Mouse (Mus musculus): ENCODE data around the gene AU022252. TPM values are rescaled to one million over a fixed set of nuclear protein-coding genes. Genes with fewer than 3 reads are reported as not detected.
A peak's percentile ranks its signal among the peaks of the same experiment; 100 is the strongest.

AU022252 gene
- polyA plus RNA-seq, 1 experiment from 2014 or later = 28.8 TPM

DNA sequence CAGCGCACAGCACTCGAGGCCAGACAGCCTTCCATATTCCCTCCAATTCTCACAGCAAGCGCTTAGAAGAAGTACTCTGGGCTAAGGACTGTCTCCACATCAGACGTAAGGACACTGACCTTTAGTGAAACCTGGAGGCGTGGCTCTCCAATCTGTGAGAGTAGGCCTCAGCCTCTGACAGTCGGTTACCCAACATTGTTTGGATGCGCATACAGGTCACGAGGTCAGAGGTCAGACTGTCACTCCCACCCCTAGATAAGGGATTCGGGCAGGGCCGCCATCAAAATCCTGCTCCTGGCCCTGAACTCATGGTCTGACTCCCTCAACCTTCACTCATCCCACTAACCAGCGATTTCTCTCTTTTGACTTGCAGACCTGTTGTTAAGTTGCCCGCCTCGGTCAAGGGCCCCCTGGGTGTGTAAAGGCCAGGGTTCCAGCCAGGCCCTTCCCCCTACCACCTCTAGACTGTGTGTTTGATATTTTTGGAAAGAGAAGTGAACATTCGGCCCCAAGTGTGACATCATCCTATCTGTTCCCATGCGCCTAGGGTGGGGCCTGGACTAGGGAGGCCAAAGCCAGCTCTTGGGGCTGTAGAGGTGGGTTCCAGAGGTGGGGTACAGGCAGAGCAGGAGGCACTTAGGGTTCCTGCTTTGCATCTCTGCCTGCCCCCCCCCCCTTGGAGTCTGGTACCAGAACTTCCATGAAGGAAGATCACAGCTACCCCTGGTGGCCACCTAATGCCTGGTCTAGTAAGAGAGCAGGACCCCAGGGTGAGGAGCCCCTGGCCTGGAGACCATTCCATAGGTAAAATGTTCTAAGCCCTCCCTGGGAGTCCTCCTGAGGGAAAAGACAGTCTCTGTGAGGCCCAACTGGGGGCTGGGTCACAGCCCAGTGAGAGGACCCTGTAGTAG, 27.1 kb upstream of the AU022252 start:
- WGBS = 86% methylated on average over 15 of the region's 15 CpGs

DNA sequence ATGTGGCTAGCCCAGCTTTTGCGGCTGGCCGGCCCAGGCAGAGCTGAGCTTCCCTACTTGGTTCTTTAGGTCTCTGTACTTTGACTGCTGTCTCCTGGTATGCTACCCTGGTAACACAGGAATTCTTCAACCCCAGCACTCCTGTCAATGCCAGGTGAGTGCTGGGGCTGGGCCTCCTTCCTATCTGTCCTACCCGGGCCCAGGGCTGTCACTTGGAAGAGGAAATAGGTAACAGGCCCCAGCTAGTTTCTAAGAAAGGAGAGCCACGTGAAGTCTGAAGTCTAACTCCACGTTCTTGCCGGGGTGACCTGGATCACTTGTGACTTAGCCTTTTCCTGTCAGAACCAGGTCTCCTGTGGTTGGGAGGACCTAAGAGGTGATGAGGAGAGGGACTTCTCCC, 24.6 kb upstream of the AU022252 start:
- 78% methylated on average over 6 of the region's 6 CpGs for WGBS
- H3K27me3 ChIP-seq (replicated peaks; ENCODE audit: control insufficient read depth, insufficient read depth, low read length) = no peaks in the 10 kb centered on the region
- ATAC-seq (no peak), DNase-seq (ENCODE audit: low spot score) (no peak)
- no peak overlapping the region for H3K4me2 ChIP-seq (ENCODE audit: low read length)
- no peak overlapping the region for H3K4me3 ChIP-seq (ENCODE audit: low read depth, low read length)
- H3K27ac ChIP-seq (ENCODE audit: low read depth, low read length) = no peak overlapping the region
- H3K9me3 ChIP-seq (replicated peaks; ENCODE audit: control insufficient read depth, low read length) = no peaks in the 10 kb centered on the region
- no peak overlapping the region for H3K9ac ChIP-seq (ENCODE audit: low read length)
- no peaks in the 10 kb centered on the region for H3K36me3 ChIP-seq (ENCODE audit: control insufficient read depth, insufficient read depth, low read length)
- peaks cover 8% of the 10 kb centered on the region for H3K4me1 ChIP-seq (ENCODE audit: control insufficient read depth, insufficient read depth, low read length)

More for the DNA sequence above, 27.1 kb upstream of the AU022252 start:
- Histone ChIP-seq H3K27ac (ENCODE audit: low read depth, low read length) (no peak overlapping the region), H3K4me2 (ENCODE audit: low read length) (no peak overlapping the region), H3K4me3 (ENCODE audit: low read depth, low read length) (no peak overlapping the region), H3K9me3 (replicated peaks; ENCODE audit: control insufficient read depth, low read length) (no peaks in the 10 kb centered on the region), H3K36me3 (ENCODE audit: control insufficient read depth, insufficient read depth, low read length) (no peaks in the 10 kb centered on the region), H3K9ac (ENCODE audit: low read length) (no peak overlapping the region), H3K4me1 (ENCODE audit: control insufficient read depth, insufficient read depth, low read length) (peaks cover under 1% of the 10 kb centered on the region; the same call in 1 of the 2 replicates), H3K27me3 (replicated peaks; ENCODE audit: control insufficient read depth, insufficient read depth, low read length) (no peaks in the 10 kb centered on the region)
- DNase-seq (ENCODE audit: low spot score) (no peak), ATAC-seq (no peak)

DNA sequence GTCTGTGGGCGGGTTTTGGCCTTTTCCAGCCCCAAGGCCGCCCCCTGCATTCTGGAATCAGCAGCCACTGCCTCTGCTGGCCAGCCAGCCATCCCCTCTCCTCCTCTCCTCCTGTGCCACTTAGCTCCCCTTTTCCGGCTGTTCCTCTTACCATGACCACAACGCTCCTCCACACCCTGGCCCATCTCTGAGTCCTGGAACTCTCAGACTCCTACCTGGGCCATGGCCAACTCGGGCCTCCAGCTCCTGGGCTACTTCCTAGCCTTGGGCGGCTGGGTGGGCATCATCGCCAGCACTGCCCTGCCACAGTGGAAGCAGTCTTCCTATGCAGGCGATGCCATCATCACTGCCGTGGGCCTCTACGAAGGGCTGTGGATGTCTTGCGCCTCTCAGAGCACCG, 22.8 kb upstream of the AU022252 start, which contains the start of gene Cldn19:
Cldn19 (plus strand) TSS at position 64 of the 400 bp plus-strand sequence.
- no peaks in the 10 kb centered on the region for H3K9me3 ChIP-seq (replicated peaks; ENCODE audit: control insufficient read depth, low read length)
- no peak within 1 kb of the TSS for H3K4me2 ChIP-seq (ENCODE audit: low read length)
- peak within 1 kb of the TSS; percentile 27 for H3K27ac ChIP-seq (ENCODE audit: low read depth, low read length)
- DNase-seq (ENCODE audit: low spot score) (no peak), ATAC-seq (no peak)
- no peak within 1 kb of the TSS; the same call in 1 of the 2 replicates for H3K9ac ChIP-seq (ENCODE audit: low read length)
- no peaks in the 10 kb centered on the region for H3K36me3 ChIP-seq (ENCODE audit: control insufficient read depth, insufficient read depth, low read length)
- H3K4me1 ChIP-seq (ENCODE audit: control insufficient read depth, insufficient read depth, low read length) = peaks cover 8% of the 10 kb centered on the region
- no peak within 1 kb of the TSS for H3K4me3 ChIP-seq (ENCODE audit: low read depth, low read length)
- WGBS = 75% methylated on average over 12 of the region's 12 CpGs
- no peaks in the 10 kb centered on the region for H3K27me3 ChIP-seq (replicated peaks; ENCODE audit: control insufficient read depth, insufficient read depth, low read length)

DNA sequence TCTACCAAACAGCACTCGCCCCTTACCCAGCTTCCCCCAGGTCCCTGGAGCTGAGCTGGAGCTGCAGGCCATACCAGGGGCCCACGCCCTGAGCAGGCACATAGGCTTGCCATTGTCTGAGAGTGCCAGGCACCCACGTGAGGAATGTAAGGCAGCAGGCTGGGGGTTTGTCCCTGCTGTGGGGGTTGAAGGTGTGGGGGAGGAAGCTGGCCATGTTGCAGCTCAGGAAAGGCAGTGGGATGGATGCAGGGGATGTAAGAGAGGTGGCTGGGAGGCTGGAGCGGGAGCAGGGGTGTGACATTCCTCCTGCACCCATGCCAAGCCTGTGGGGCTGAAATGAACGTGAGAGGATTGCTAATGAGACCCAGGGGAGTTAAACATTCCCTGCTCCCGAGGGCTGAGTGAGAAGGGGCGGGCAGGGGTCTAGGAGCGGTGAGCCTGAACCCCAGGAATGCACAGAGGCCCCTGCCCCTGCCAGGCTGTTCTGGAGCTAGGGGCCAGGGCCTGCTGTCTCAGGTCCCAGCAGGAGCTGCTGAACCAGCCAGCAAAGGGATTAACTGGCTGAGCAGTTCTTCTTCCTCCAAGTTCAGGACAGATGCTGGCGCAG, 21.6 kb upstream of the AU022252 start:
- peak; percentile 85 for DNase-seq (ENCODE audit: low spot score)
- Histone ChIP-seq H3K4me1 (ENCODE audit: control insufficient read depth, insufficient read depth, low read length) (peaks cover 8% of the 10 kb centered on the region), H3K9me3 (replicated peaks; ENCODE audit: control insufficient read depth, low read length) (no peaks in the 10 kb centered on the region), H3K27ac (ENCODE audit: low read depth, low read length) (peak overlapping the region; percentile 27), H3K4me3 (ENCODE audit: low read depth, low read length) (no peak overlapping the region), H3K4me2 (ENCODE audit: low read length) (no peak overlapping the region), H3K27me3 (replicated peaks; ENCODE audit: control insufficient read depth, insufficient read depth, low read length) (no peaks in the 10 kb centered on the region), H3K9ac (ENCODE audit: low read length) (no peak overlapping the region), H3K36me3 (ENCODE audit: control insufficient read depth, insufficient read depth, low read length) (no peaks in the 10 kb centered on the region)
- peak; percentile 82 for ATAC-seq
- 5% methylated on average over 9 of the region's 9 CpGs for WGBS

DNA sequence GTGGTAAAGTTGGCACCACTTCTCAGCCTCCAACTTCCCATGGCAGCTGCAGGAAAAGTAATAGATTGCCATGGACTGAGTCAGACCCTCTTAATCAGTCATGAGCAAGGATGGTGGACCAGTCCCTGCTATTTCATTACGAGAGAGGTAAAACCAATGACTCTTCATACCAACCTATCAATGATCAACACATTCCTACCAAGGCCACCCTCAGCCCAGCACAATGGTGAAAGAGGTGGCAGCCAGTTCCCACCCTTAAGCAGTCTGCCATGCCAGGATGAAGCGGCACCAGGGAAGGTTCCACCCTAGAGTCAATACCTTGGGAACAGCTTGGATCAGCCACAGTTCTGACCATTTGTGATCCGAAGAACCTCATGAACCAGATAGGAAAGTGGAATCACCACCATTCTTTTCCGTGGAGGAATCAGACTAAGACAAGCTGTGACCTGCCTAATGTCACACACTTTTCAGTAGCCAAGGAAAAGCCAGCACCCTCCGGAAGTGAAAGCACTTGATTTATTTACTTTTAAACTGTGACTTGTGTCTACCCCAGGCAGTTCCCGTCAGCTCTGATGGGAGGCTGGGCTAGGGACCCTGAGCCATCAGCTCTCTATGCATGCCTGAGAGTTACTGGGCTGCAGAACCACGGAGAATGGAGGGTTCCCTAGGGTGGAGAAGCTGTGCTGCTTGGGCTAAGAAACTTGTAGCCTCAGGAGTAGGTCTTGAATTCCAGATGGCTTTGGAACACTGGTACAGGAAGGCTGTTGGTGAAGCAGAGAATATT, 19.7 kb upstream of the AU022252 start:
- Histone ChIP-seq H3K4me1 (ENCODE audit: control insufficient read depth, insufficient read depth, low read length) (peaks cover 8% of the 10 kb centered on the region), H3K9me3 (replicated peaks; ENCODE audit: control insufficient read depth, low read length) (no peaks in the 10 kb centered on the region), H3K4me3 (ENCODE audit: low read depth, low read length) (no peak overlapping the region), H3K36me3 (ENCODE audit: control insufficient read depth, insufficient read depth, low read length) (peaks cover 7% of the 10 kb centered on the region), H3K27ac (ENCODE audit: low read depth, low read length) (no peak overlapping the region), H3K9ac (ENCODE audit: low read length) (no peak overlapping the region), H3K4me2 (ENCODE audit: low read length) (no peak overlapping the region), H3K27me3 (replicated peaks; ENCODE audit: control insufficient read depth, insufficient read depth, low read length) (no peaks in the 10 kb centered on the region)
- ATAC-seq = no peak
- 79% methylated on average over 7 of the region's 7 CpGs for WGBS
- DNase-seq (ENCODE audit: low spot score) = no peak

DNA sequence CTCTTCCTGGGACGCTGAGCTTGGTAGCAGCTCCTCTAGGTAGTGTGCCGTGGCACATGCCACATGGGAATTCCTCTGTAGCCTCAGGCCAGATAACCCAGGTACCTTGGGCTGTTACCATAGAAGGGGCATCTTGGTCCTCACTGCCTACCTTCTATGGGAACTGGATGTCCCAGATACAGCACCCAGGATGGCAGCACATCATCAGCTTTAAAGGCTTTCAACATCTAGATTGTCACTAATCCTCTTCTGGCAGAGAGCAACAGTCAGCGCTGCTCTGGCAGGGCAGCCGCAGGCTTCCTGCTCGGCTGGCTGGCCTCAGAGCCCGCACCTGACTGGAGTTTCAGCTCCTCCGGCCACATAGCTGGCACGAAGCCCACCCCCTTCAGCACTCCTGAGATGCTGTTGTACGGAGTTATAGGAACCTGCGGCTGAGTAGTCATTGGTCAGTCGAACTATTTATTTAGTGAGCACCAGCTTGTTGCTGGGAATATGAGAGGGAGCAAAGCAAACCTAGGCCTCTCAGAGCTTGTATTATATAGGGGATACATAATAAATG, 16.0 kb upstream of the AU022252 start:
- no peak overlapping the region for H3K9ac ChIP-seq (ENCODE audit: low read length)
- no peaks in the 10 kb centered on the region for H3K9me3 ChIP-seq (replicated peaks; ENCODE audit: control insufficient read depth, low read length)
- H3K36me3 ChIP-seq (ENCODE audit: control insufficient read depth, insufficient read depth, low read length) = peaks cover 19% of the 10 kb centered on the region
- no peak overlapping the region for H3K4me2 ChIP-seq (ENCODE audit: low read length)
- no peak for ATAC-seq
- WGBS = 81% methylated on average over 11 of the region's 11 CpGs
- no peak overlapping the region for H3K27ac ChIP-seq (ENCODE audit: low read depth, low read length)
- no peak for DNase-seq (ENCODE audit: low spot score)
- H3K4me3 ChIP-seq (ENCODE audit: low read depth, low read length) = no peak overlapping the region
- no peaks in the 10 kb centered on the region for H3K27me3 ChIP-seq (replicated peaks; ENCODE audit: control insufficient read depth, insufficient read depth, low read length)
- no peaks in the 10 kb centered on the region for H3K4me1 ChIP-seq (ENCODE audit: control insufficient read depth, insufficient read depth, low read length)

DNA sequence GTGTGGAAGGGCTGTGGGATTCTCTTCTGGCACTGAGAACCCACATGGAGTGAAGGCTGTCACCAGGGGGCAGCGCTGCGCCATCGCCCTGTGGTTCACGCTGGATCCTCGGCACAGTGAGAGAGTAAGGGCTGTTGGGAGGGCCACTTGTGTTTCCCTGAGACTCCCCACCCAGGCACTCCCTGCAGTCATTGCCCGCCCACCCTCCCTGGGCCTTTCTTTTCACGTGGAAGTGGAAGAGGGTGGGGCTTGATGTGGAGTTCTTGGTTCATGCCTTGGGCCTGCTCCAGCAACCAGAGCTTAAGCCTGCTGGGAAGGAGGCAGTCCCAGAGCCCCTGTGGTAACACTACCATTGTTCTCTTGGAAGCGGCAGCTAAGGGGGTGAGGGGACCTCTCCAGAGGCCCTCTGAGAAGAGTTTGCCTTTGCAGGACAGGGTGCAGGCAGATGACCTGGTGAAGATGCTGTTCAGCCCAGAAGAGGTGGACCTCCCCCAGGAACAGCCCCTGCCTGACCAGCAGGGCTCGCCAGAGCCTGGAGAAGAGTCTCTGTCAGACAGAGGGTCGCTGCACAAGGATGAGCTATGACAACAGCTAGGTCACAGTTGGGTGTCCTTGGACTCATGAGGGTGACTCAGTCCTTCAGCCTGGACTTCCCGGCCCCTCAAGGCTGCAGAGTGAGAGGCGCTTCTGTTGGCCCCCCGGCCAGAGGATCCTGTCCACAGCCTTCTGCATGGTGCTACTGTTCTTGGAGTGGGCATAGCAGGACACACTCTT, 15.1 kb upstream of the AU022252 start:
- H3K9ac ChIP-seq (ENCODE audit: low read length) = no peak overlapping the region
- no peaks in the 10 kb centered on the region for H3K9me3 ChIP-seq (replicated peaks; ENCODE audit: control insufficient read depth, low read length)
- H3K4me2 ChIP-seq (ENCODE audit: low read length) = no peak overlapping the region
- H3K27me3 ChIP-seq (replicated peaks; ENCODE audit: control insufficient read depth, insufficient read depth, low read length) = no peaks in the 10 kb centered on the region
- H3K4me1 ChIP-seq (ENCODE audit: control insufficient read depth, insufficient read depth, low read length) = no peaks in the 10 kb centered on the region
- peaks cover 24% of the 10 kb centered on the region for H3K36me3 ChIP-seq (ENCODE audit: control insufficient read depth, insufficient read depth, low read length)
- peak; percentile 80 for DNase-seq (ENCODE audit: low spot score)
- 25% methylated on average over 13 of the region's 13 CpGs for WGBS
- peak overlapping the region; percentile 52; the same call in 1 of the 2 replicates for H3K27ac ChIP-seq (ENCODE audit: low read depth, low read length)
- no peak overlapping the region for H3K4me3 ChIP-seq (ENCODE audit: low read depth, low read length)
- peak; percentile 82 for ATAC-seq

DNA sequence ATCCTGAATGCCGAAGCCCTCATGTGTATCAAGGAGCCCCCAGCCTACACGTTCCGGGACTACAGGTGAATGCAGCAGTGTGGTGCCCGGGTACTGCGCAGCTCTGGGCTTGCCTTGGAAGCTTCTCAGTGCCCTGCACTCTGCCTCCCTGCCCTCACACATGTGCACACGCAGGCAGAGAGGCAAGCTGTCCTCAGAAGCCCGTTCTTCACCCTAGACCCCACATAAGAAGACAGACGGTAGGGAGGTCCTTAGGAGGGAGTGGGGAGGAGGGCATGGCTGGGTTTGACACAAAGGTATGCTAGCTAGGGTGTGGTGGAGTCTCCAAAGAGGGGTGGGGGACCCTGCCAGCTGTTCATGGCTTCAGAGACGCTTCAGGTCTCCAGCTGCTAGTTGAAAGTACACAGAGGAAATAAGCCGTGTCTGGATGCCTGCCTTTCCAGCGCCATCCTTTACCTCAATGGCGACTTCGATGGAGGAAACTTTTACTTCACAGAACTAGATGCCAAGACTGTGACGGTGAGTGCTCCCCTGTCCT, 14.2 kb upstream of the AU022252 start:
- Histone ChIP-seq H3K9me3 (replicated peaks; ENCODE audit: control insufficient read depth, low read length) (no peaks in the 10 kb centered on the region), H3K27ac (ENCODE audit: low read depth, low read length) (no peak overlapping the region), H3K36me3 (ENCODE audit: control insufficient read depth, insufficient read depth, low read length) (peaks cover 33% of the 10 kb centered on the region), H3K27me3 (replicated peaks; ENCODE audit: control insufficient read depth, insufficient read depth, low read length) (no peaks in the 10 kb centered on the region), H3K4me1 (ENCODE audit: control insufficient read depth, insufficient read depth, low read length) (no peaks in the 10 kb centered on the region), H3K9ac (ENCODE audit: low read length) (no peak overlapping the region), H3K4me2 (ENCODE audit: low read length) (no peak overlapping the region), H3K4me3 (ENCODE audit: low read depth, low read length) (no peak overlapping the region)
- DNase-seq (ENCODE audit: low spot score) (no peak), ATAC-seq (no peak)
- WGBS = 75% methylated on average over 14 of the region's 14 CpGs
